Mouse (Mus musculus) embryonic fibroblast, embryonic 13.5 days (primary cell): ENCODE data around the gene Tceanc2. TPM values are rescaled to one million over a fixed set of nuclear protein-coding genes. Genes with fewer than 3 reads are reported as not detected.

Source experiments
- H3K27ac ChIP-seq: 2 replicates; pipeline ENCODE4 v1.5.1; 2012; ENCODE audit warnings: low read length, control low read depth, inconsistent platforms; ENCODE audit not compliant: insufficient read depth
- H3K4me1 ChIP-seq: 2 replicates; pipeline ENCODE4 v1.6.1; 2011; ENCODE audit warnings: low read length; ENCODE audit not compliant: control insufficient read depth, insufficient read depth
- H3K4me3 ChIP-seq: 2 replicates; pipeline ENCODE4 v1.5.1; 2011; ENCODE audit warnings: mild to moderate bottlenecking, control low read depth, low read length; ENCODE audit not compliant: insufficient read depth
- CTCF ChIP-seq: IDR thresholded peaks from 2 replicates; pipeline ENCODE4 v1.5.1; 2011; ENCODE audit warnings: mild to moderate bottlenecking, control low read depth, low read length, moderate library complexity, borderline replicate concordance; ENCODE audit not compliant: insufficient read depth
- POLR2A ChIP-seq: IDR thresholded peaks from 2 replicates; pipeline ENCODE4 v1.6.1; 2011; ENCODE audit warnings: low read depth, mild to moderate bottlenecking, control low read depth, low read length, moderate library complexity
- polyA plus RNA-seq: library from polyadenylated mRNA; stranded (reverse); fragments of >200 nt; gene quantifications from 2 replicates; pipeline ENCODE4 v1.2.4, GENCODE M21; 2011; ENCODE audit warnings: low read depth; ENCODE audit not compliant: missing spikeins, insufficient read length

Gene Tceanc2
- polyA plus RNA-seq, 1 experiment = 23.0 TPM

DNA sequence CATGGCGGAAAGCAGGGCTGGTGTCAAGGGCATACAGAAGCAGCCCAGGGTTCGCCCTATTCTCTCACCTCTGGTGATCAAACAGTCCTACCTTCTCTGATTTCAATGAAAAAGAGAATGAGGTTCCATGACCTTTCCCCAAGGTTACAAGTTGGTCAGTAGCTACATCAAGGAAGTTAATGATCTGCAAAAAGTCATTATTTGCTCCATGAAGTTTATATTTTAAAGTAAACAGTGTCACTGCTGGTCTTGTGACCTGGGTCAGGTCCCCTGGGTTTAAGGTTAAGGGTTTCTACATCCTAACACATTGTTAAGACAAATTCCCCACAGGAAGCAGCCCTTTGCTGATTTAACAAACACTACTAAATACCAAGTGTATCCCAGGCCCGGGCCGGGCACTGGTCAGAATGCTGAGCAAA lies 21.9 kb downstream of the Tceanc2 start:
- H3K4me1 ChIP-seq = no peaks in the 10 kb centered on the region
- TF ChIP-seq POLR2A (no peak), CTCF (no peak)
- no peak overlapping the region for H3K27ac ChIP-seq
- no peak overlapping the region for H3K4me3 ChIP-seq

- Histone ChIP-seq H3K27ac (no peak overlapping the region), H3K4me1 (no peaks in the 10 kb centered on the region), H3K4me3 (no peak overlapping the region)
- TF ChIP-seq CTCF (no peak), POLR2A (no peak)
Measured at GRCm38 (mm10) chr4:107152571-107152970, 26.3 kb downstream of the Tceanc2 start.

DNA sequence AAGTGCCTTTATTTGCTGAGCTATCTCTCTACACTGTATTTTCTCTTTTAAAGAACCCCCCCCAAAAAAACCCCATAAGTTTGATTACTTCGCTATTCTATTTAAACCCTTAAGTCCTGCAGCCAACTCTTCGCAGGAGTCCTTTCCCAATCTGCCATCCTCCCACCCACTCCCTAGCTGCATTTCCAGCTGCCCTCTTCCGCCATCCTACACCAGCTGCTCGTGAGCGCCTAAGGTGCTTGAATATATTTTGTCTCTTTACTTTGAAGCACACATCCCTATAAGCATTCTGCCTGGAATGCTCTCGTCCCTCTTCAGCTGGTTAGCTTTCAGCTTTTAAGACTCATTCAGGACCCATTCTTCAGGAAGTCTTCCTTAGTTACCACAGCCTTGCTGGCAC lies 27.9 kb downstream of the Tceanc2 start:
- no peak for TF ChIP-seq CTCF
- no peak for TF ChIP-seq POLR2A
- Histone ChIP-seq H3K4me1 (no peaks in the 10 kb centered on the region), H3K4me3 (no peak overlapping the region), H3K27ac (no peak overlapping the region)

DNA sequence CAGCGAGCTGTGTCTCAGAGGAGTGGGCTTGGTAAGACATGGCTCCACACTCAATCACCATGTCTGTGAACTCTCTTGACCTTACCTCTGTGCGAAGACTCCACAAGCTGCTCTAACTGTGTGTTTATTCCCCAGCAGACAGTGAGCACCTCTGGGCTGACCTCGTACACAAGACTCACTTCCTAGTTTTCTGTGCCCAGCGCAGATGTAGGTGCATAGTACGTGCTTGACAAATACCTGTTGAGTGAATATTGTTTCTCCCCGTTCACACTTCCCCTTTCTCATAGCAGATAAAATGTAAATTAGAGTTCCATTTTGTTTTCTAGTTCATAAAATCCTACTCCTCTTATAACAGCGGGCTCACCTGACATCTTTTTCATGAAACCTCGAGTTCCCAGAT lies 35.4 kb downstream of the Tceanc2 start:
- no peaks in the 10 kb centered on the region for H3K4me1 ChIP-seq
- no peak overlapping the region for H3K4me3 ChIP-seq
- H3K27ac ChIP-seq = no peak overlapping the region
- TF ChIP-seq POLR2A (no peak), CTCF (no peak)

GRCm38 (mm10) chr4:107139836-107140631 lies 38.9 kb downstream of the Tceanc2 start:
- H3K4me1 ChIP-seq = no peaks in the 10 kb centered on the region
- TF ChIP-seq CTCF = no peak
- no peak for TF ChIP-seq POLR2A
- no peak overlapping the region for H3K4me3 ChIP-seq

GRCm38 (mm10) chr4:107138948-107139835 lies 39.7 kb downstream of the Tceanc2 start:
- no peak overlapping the region for H3K4me3 ChIP-seq
- no peak overlapping the region for H3K27ac ChIP-seq
- H3K4me1 ChIP-seq = no peaks in the 10 kb centered on the region
- TF ChIP-seq CTCF = no peak
- no peak for TF ChIP-seq POLR2A

More at GRCm38 (mm10) chr4:107139836-107140631, 38.9 kb downstream of the Tceanc2 start:
- H3K27ac ChIP-seq = no peak overlapping the region

GRCm38 (mm10) chr4:107136531-107136930 lies 42.4 kb downstream of the Tceanc2 start:
- H3K4me1 ChIP-seq = no peaks in the 10 kb centered on the region; the same call in 1 of the 2 replicates
- no peak overlapping the region for H3K27ac ChIP-seq
- TF ChIP-seq CTCF = no peak
- TF ChIP-seq POLR2A = no peak
- H3K4me3 ChIP-seq = no peak overlapping the region

GRCm38 (mm10) chr4:107135663-107136062 lies 43.3 kb downstream of the Tceanc2 start:
- H3K27ac ChIP-seq = no peak overlapping the region
- TF ChIP-seq CTCF (no peak), POLR2A (no peak)
- no peaks in the 10 kb centered on the region; the same call in 1 of the 2 replicates for H3K4me1 ChIP-seq
- no peak overlapping the region for H3K4me3 ChIP-seq

- no peak for TF ChIP-seq POLR2A
- no peak for TF ChIP-seq CTCF
- no peaks in the 10 kb centered on the region; the same call in 1 of the 2 replicates for H3K4me1 ChIP-seq
Measured at GRCm38 (mm10) chr4:107134891-107135290, 44.0 kb downstream of the Tceanc2 start.

More at GRCm38 (mm10) chr4:107134891-107135290, 44.0 kb downstream of the Tceanc2 start:
- H3K27ac ChIP-seq = no peak overlapping the region
- H3K4me3 ChIP-seq = no peak overlapping the region
